ENCODE assay signal across 8 mouse cellular contexts in the genomic region with DNA sequence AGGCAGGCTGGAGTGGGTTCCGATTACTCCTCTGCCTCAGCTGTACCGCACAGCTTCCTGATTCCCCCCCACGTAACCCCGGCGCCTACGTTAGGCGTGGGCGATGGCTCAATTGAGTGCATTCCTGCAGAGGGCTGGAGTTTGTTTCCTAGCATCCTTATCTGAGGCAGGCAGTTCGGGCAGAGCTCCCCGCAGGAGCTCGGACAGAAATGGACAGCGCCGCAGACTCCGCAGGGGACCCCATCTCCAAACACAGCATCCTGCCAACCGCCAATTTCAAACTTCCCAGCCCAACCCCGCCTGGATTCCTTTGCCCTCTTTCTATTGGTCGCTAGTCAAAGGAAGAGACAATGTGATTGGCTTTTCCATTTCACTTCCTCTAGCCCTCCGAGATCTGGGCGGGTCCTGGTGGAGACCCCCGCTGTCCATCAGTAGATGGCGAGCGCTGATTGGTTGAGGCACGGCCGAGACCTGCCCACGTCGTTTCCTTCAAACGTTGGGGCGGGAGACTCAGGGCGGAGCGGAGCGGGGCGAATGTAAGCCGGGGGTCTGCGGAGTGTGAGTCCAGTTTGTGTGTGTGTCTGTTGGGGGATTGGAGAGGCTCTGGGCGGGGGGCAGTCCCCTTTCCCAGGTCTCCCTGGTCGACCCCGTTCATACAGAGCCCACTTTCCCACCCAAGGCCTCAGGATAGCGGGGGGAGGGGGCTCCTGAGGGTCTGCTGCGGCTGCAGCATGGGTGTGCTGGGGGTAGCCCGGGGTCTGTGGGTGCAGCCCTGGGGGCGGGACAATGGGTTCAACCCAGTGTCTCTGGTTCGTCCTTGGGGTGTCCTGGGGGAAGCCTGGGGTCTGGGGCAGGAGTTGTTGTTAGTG. TPM values are rescaled to one million over a fixed set of nuclear protein-coding genes. Genes with fewer than 3 reads are reported as not detected.
DNase-seq lines count a peak whose midpoint lies in the region; ATAC-seq and TF ChIP-seq lines count a peak whose summit lies in the region.

A gene (plus strand): TSS at position 513 of the 869 bp plus-strand sequence.

- H3K79me2 ChIP-seq in CH12.LX (replicated peaks; ENCODE audit: control insufficient read depth, extremely low read depth, insufficient read depth, poor library complexity, severe bottlenecking): peaks cover 18% of the 10 kb centered on the region

- no peak for TF ChIP-seq CTCF in CH12.LX (conservative IDR thresholded peaks at IDR 0.05 in 1 of 2, IDR thresholded peaks at IDR 0.05 in 1 of 2; ENCODE audit: low read depth in 2 of 2, low read length in 2 of 2)

- peaks cover 6% of the 10 kb centered on the region for H3K9me3 ChIP-seq in CH12.LX (replicated peaks; ENCODE audit: low read length)
- peaks cover 10% of the 10 kb centered on the region; the same call in 1 of the 2 replicates for H3K9me3 ChIP-seq in forebrain, embryonic 10.5 days
- no peaks in the 10 kb centered on the region; the same call in 1 of the 2 replicates for H3K9me3 ChIP-seq in heart, embryonic 15.5 days (replicated peaks)
- 0 out of 2 replicates have a peak, but pooled peaks cover 4% of the 10 kb centered on the region for H3K9me3 ChIP-seq in liver, embryonic 13.5 days (replicated peaks)
- no peaks in the 10 kb centered on the region for H3K9me3 ChIP-seq in stomach, embryonic 14.5 days (ENCODE audit: control insufficient read depth, low read depth, low read length)

- no peak for TF ChIP-seq EP300 in CH12.LX (IDR thresholded peaks at IDR 0.05; ENCODE audit: low read length)

- no peak for TF ChIP-seq RAD21 in CH12.LX (IDR thresholded peaks at IDR 0.05; ENCODE audit: low read depth, low read length)

- H3K4me2 ChIP-seq in CH12.LX (ENCODE audit: insufficient read depth, low read depth, poor library complexity, severe bottlenecking): peak within 1 kb of the TSS; percentile 62
- peak within 1 kb of the TSS; percentile 94 for H3K4me2 ChIP-seq in heart, embryonic 15.5 days
- H3K4me2 ChIP-seq in liver, embryonic 13.5 days: peak within 1 kb of the TSS; percentile 83
- H3K4me2 ChIP-seq in stomach, embryonic 14.5 days (replicated peaks; ENCODE audit: low read depth, low read length): peak within 1 kb of the TSS; percentile 76

- peaks cover 10 to 37% of the 10 kb centered on the region in 2 experiments for H3K36me3 ChIP-seq in CH12.LX (replicated peaks in 1 of 2; ENCODE audit: control insufficient read depth in 1 of 2, insufficient read depth in 1 of 2, low read length in 1 of 2)
- H3K36me3 ChIP-seq in forebrain, embryonic 10.5 days (replicated peaks): peaks cover 33% of the 10 kb centered on the region
- no peaks in the 10 kb centered on the region for H3K36me3 ChIP-seq in heart, embryonic 15.5 days
- H3K36me3 ChIP-seq in liver, embryonic 13.5 days: peaks cover 38% of the 10 kb centered on the region
- H3K36me3 ChIP-seq in stomach, embryonic 14.5 days (ENCODE audit: control insufficient read depth, insufficient read depth, low read length): no peaks in the 10 kb centered on the region

- peak within 1 kb of the TSS; percentile 75 for H3K9ac ChIP-seq in CH12.LX (ENCODE audit: insufficient read depth, low read depth)
- peak within 1 kb of the TSS; percentile 75 for H3K9ac ChIP-seq in heart, embryonic 15.5 days
- H3K9ac ChIP-seq in liver, embryonic 13.5 days: peak within 1 kb of the TSS; percentile 96
- H3K9ac ChIP-seq in stomach, embryonic 14.5 days (replicated peaks; ENCODE audit: low read depth, low read length): peak within 1 kb of the TSS; percentile 67

- under 1% methylated on average over 39 of the region's 42 CpGs for WGBS in forebrain, embryonic 10.5 days
- WGBS in heart, embryonic 15.5 days: 0% methylated on average over 42 of the region's 42 CpGs
- under 1% methylated on average over 42 of the region's 42 CpGs for WGBS in liver, embryonic 13.5 days (ENCODE audit: insufficient replicate concordance)
- under 1% methylated on average over 40 of the region's 42 CpGs for WGBS in stomach, embryonic 14.5 days

- dilution Hi-C loops in CH12.LX (cut with MboI; ENCODE audit: extremely low pct_ligation_motif_present, extremely low pct_unique_long_range_greater_than_20kb, low sequenced_read_pairs): no loop called here

- in situ Hi-C loops in CH12.LX (cut with MboI; ENCODE audit: low pct_ligation_motif_present, low pct_unique_long_range_greater_than_20kb, low sequenced_read_pairs): no loop called here

- H3K4me3 ChIP-seq in CH12.LX (replicated peaks in 1 of 3; ENCODE audit: low read depth in 2 of 3, low read length in 2 of 3, poor library complexity in 1 of 3): peak within 1 kb of the TSS; percentile 79 to 96 (median 84)
- H3K4me3 ChIP-seq in forebrain, embryonic 10.5 days: peak within 1 kb of the TSS; percentile 86
- peak within 1 kb of the TSS; percentile 81 for H3K4me3 ChIP-seq in heart, embryonic 15.5 days
- H3K4me3 ChIP-seq in liver, embryonic 13.5 days (replicated peaks): peak within 1 kb of the TSS; percentile 88
- H3K4me3 ChIP-seq in stomach, embryonic 14.5 days (ENCODE audit: low read depth, low read length): peak within 1 kb of the TSS; percentile 65

- TF ChIP-seq POLR2A in CH12.LX (IDR thresholded peaks at IDR 0.05; ENCODE audit: low read depth, low read length): peak; percentile 86

- peaks cover 4 to 38% of the 10 kb centered on the region in 2 experiments for H3K4me1 ChIP-seq in CH12.LX (ENCODE audit: control insufficient read depth in 1 of 2, insufficient read depth in 2 of 2)
- peaks cover 52% of the 10 kb centered on the region for H3K4me1 ChIP-seq in forebrain, embryonic 10.5 days
- peaks cover 18% of the 10 kb centered on the region for H3K4me1 ChIP-seq in heart, embryonic 15.5 days (replicated peaks)
- H3K4me1 ChIP-seq in liver, embryonic 13.5 days (replicated peaks): peaks cover 54% of the 10 kb centered on the region
- peaks cover 10% of the 10 kb centered on the region; the same call in 1 of the 2 replicates for H3K4me1 ChIP-seq in stomach, embryonic 14.5 days (ENCODE audit: control insufficient read depth, insufficient read depth, low read length)

- peak; percentile 99 for ATAC-seq in heart, embryonic 15.5 days (replicated peaks; ENCODE audit: insufficient number of reproducible peaks, insufficient read depth, low FRiP score, low read depth)
- peak; percentile 96 for ATAC-seq in liver, embryonic 13.5 days (ENCODE audit: low read depth)
- peak; percentile 99 for ATAC-seq in stomach, embryonic 14.5 days (ENCODE audit: insufficient number of reproducible peaks, insufficient read depth, low FRiP score, low read depth)

- no peak within 1 kb of the TSS for H3K27ac ChIP-seq in CH12.LX (ENCODE audit: insufficient read depth, low read depth)
- H3K27ac ChIP-seq in forebrain, embryonic 10.5 days: peak within 1 kb of the TSS; percentile 95
- peak within 1 kb of the TSS; percentile 71; the same call in 1 of the 2 replicates for H3K27ac ChIP-seq in heart, embryonic 15.5 days
- peak within 1 kb of the TSS; percentile 86 for H3K27ac ChIP-seq in liver, embryonic 13.5 days
- no peak within 1 kb of the TSS for H3K27ac ChIP-seq in stomach, embryonic 14.5 days (ENCODE audit: low read length)

- no peaks in the 10 kb centered on the region for H3K27me3 ChIP-seq in CH12.LX (replicated peaks)
- H3K27me3 ChIP-seq in forebrain, embryonic 10.5 days (ENCODE audit: poor library complexity, severe bottlenecking): no peaks in the 10 kb centered on the region
- H3K27me3 ChIP-seq in heart, embryonic 15.5 days: no peaks in the 10 kb centered on the region
- no peaks in the 10 kb centered on the region for H3K27me3 ChIP-seq in liver, embryonic 13.5 days
- H3K27me3 ChIP-seq in stomach, embryonic 14.5 days (ENCODE audit: control insufficient read depth, insufficient read depth, low read length): no peaks in the 10 kb centered on the region

- peak; percentile 96 for DNase-seq in CH12.LX (ENCODE audit: extremely low read depth)
- DNase-seq in c-Kit-positive CD71-negative TER-119-negative erythroid progenitor cells, embryonic 14.5 days (ENCODE audit: low read depth): peak; percentile 92
- DNase-seq in forebrain, embryonic 10.5 days (ENCODE audit: extremely low spot score, low spot score): peak; percentile 93
- DNase-seq in kidney, postnatal 14 days: peak; percentile 94
- DNase-seq in liver, embryonic 13.5 days: peak; percentile 93
- DNase-seq in natural killer cell, adult 2 months (ENCODE audit: low spot score in 2 of 2): peak; percentile 87 to 89

TF ChIP-seq in CH12.LX, 34 proteins besides CTCF, POLR2A, EP300 and RAD21 (continues in another document):
- peak; percentile 78 for TF ChIP-seq TBP (conservative IDR thresholded peaks at IDR 0.05; ENCODE audit: low read depth, low read length)
- no peak for TF ChIP-seq CHD1 (IDR thresholded peaks at IDR 0.05; ENCODE audit: low read depth, low read length)
- peak; percentile 81 for TF ChIP-seq ELF1 (IDR thresholded peaks at IDR 0.05; ENCODE audit: low read depth, low read length)
- TF ChIP-seq POLR2AphosphoS2 (IDR thresholded peaks at IDR 0.05; ENCODE audit: low read depth, low read length): peak; percentile 40; the same call in 1 of the 2 replicates
- no peak for TF ChIP-seq RCOR1 (conservative IDR thresholded peaks at IDR 0.05; ENCODE audit: low read depth, low read length)
- peak; percentile 87; the same call in 1 of the 2 replicates for TF ChIP-seq E2F4 (IDR thresholded peaks at IDR 0.05; ENCODE audit: insufficient replicate concordance, low read depth, low read length)
- peak; percentile 78 for TF ChIP-seq SIN3A (IDR thresholded peaks at IDR 0.05; ENCODE audit: low read length)
- peak; percentile 65 for TF ChIP-seq NELFE (IDR thresholded peaks at IDR 0.05; ENCODE audit: low read depth, low read length)
- peak; percentile 93 for TF ChIP-seq CHD2 (IDR thresholded peaks at IDR 0.05; ENCODE audit: low read length)
- no peak for TF ChIP-seq JUN (IDR thresholded peaks at IDR 0.05; ENCODE audit: insufficient read depth, low read depth, low read length)
- 0 out of 2 replicates have a peak, but pooled peaks have one; percentile 14 for TF ChIP-seq NRF1 (IDR thresholded peaks at IDR 0.05; ENCODE audit: low read depth, low read length)
- no peak for TF ChIP-seq PAX5 (IDR thresholded peaks at IDR 0.05; ENCODE audit: low read length)
- TF ChIP-seq HCFC1 (IDR thresholded peaks at IDR 0.05; ENCODE audit: low read depth, low read length): peak; percentile 69
- peak; percentile 3; the same call in 1 of the 2 replicates for TF ChIP-seq TCF12 (IDR thresholded peaks at IDR 0.05; ENCODE audit: low read depth, low read length)
- 0 out of 2 replicates have a peak, but pooled peaks have one; percentile 28 for TF ChIP-seq KAT2A (IDR thresholded peaks at IDR 0.05; ENCODE audit: insufficient replicate concordance, low read length)

RNA-seq across cellular contexts. Expression of the gene that starts here (rescaled TPM):
- 23.2 and 24.9 TPM in 2 replicates for total RNA-seq in CH12.LX (2012; rRNA removed)
- 6.6 and 7.0 TPM in 2 replicates for total RNA-seq in CH12.LX (2014; rRNA removed)
- 16.2 and 19.3 TPM in 2 replicates for polyA plus RNA-seq in CH12.LX (2012; ENCODE audit: insufficient read length, low read depth)
- polyA plus RNA-seq in forebrain, embryonic 10.5 days (2016; fragmentation: Nextera tagmentation; extraction: Ambion mirVana): 42.6 and 48.9 TPM in 2 replicates
- 19.9 and 20.9 TPM in 2 replicates for polyA plus RNA-seq in heart, embryonic 15.5 days (2015; fragmentation: Nextera tagmentation; extraction: Ambion mirVana)
- polyA plus RNA-seq in liver, embryonic 13.5 days (2015; fragmentation: Nextera tagmentation; extraction: Ambion mirVana): 39.4 and 41.3 TPM in 2 replicates
- 29.2 and 29.7 TPM in 2 replicates for polyA plus RNA-seq in stomach, embryonic 14.5 days (2014; fragmentation: Nextera tagmentation; extraction: Ambion mirVana)

Comparison
In these comparisons a context has a peak if more than half of its experiments do, and no peak if none do; other contexts are left out.
1. H3K27ac ChIP-seq: peak in forebrain, embryonic 10.5 days (single experiment), heart, embryonic 15.5 days (single experiment) and liver, embryonic 13.5 days (single experiment); none in CH12.LX (single experiment) and stomach, embryonic 14.5 days (single experiment).
2. Peak in every context shown above with its lines, with median percentiles within 50 percentile points of each other: DNase-seq, H3K4me2 ChIP-seq, H3K4me3 ChIP-seq, H3K9ac ChIP-seq and ATAC-seq.